Mouse (Mus musculus) embryonic facial prominence, embryonic 11.5 days (tissue): ENCODE data around the gene Kcna3. TPM values are rescaled to one million over a fixed set of nuclear protein-coding genes. Genes with fewer than 3 reads are reported as not detected.

Source experiments
- ATAC-seq: fragments of 200-750 bp; cut with Nextera tagmentation; replicated peaks from 2 replicates; pipeline ENCODE4 v1.8.0; 2017; ENCODE audit warnings: low read depth; ENCODE audit not compliant: insufficient number of reproducible peaks, low FRiP score, low TSS enrichment
- DNase-seq: peaks from one replicate; pipeline ENCODE4 v3.0.0-alpha.2; 2015; ENCODE audit warnings: low spot score
- H3K27ac ChIP-seq: fragments of 300-500 bp; sonication (generic); replicated peaks from 2 replicates; pipeline ENCODE4 v1.5.1; 2014; ENCODE audit warnings: mild to moderate bottlenecking, low read depth, low read length, control low read depth
- H3K27me3 ChIP-seq: fragments of 300-500 bp; sonication (generic); 2 replicates; pipeline ENCODE4 v1.6.1; 2014; ENCODE audit warnings: mild to moderate bottlenecking, low read length, moderate library complexity, mixed read lengths; ENCODE audit not compliant: control insufficient read depth, insufficient read depth
- H3K36me3 ChIP-seq: fragments of 300-500 bp; sonication (generic); replicated peaks from 2 replicates; pipeline ENCODE4 v1.6.1; 2014; ENCODE audit warnings: low read depth, mild to moderate bottlenecking, low read length, moderate library complexity, mixed read lengths; ENCODE audit not compliant: control insufficient read depth, insufficient read depth
- H3K4me1 ChIP-seq: fragments of 300-500 bp; sonication (generic); 2 replicates; pipeline ENCODE4 v1.6.1; 2014; ENCODE audit warnings: low read length, mixed read lengths; ENCODE audit not compliant: control insufficient read depth, insufficient read depth
- H3K4me2 ChIP-seq: fragments of 300-500 bp; sonication (generic); 2 replicates; pipeline ENCODE4 v1.6.1; 2014; ENCODE audit warnings: low read depth, mild to moderate bottlenecking, control low read depth, low read length, moderate library complexity
- H3K4me3 ChIP-seq: fragments of 300-500 bp; sonication (generic); 2 replicates; pipeline ENCODE4 v1.5.1; 2014; ENCODE audit warnings: low read depth, low read length, control low read depth
- H3K9ac ChIP-seq: fragments of 300-500 bp; sonication (generic); replicated peaks from 2 replicates; pipeline ENCODE4 v1.6.1; 2014; ENCODE audit warnings: mild to moderate bottlenecking, control low read depth, low read length
- H3K9me3 ChIP-seq: fragments of 300-500 bp; sonication (generic); replicated peaks from 2 replicates; pipeline ENCODE4 v1.6.1; 2016; ENCODE audit warnings: mild to moderate bottlenecking, low read length, inconsistent platforms, mixed read lengths; ENCODE audit not compliant: control insufficient read depth
- WGBS: fragments of 180-500 bp; shearing (Covaris S2); extraction: QIAGEN DNeasy Blood & Tissue Kit; methylation state at CpG from one replicate; pipeline ENCODE4 v1.1.7; 2014; 5-methylcytosine and 5-hydroxymethylcytosine counted together
- polyA plus RNA-seq: library from polyadenylated mRNA; unstranded; fragments of >200 nt; fragmentation: Nextera tagmentation; extraction: Ambion mirVana; gene quantifications from 2 replicates; pipeline ENCODE4 v1.2.1, GENCODE M21; 2014

Kcna3 gene
- polyA plus RNA-seq, 1 experiment from 2014 or later: 1.9 TPM

DNA sequence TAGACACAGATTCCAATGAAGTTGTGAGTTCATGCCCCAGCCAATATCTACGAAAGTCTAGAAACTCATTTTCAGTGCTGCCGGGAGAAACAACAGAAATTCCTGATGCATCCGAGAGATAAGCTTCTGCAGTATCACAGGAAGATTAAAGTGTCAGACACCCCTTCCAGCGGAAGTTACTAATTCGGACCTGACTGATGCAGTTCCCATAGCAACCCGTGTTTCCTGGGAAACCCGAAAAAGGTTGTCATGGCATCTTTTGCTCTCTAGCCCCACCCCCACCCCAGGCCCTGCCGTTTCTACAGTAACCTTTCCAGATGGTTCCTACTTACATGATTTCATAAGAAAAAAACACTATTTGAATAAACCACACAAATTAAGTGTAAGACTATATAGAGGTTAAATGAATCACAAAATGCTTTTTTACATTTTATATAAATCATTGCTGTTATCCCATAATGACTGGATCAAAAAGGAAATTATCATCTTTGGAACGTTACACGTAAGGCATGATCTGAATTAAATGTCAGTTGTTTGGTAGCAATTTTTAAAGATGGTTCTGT lies 2.8 kb downstream of the Kcna3 start:
- ATAC-seq (no peak), DNase-seq (peak; percentile 44)
- WGBS: 51% methylated on average over 10 of the region's 10 CpGs
- no peak overlapping the region for H3K9ac ChIP-seq
- H3K27ac ChIP-seq: no peak overlapping the region
- H3K4me1 ChIP-seq: no peaks in the 10 kb centered on the region
- H3K4me2 ChIP-seq: no peak overlapping the region
- no peaks in the 10 kb centered on the region for H3K36me3 ChIP-seq
- no peak overlapping the region for H3K4me3 ChIP-seq
- no peaks in the 10 kb centered on the region for H3K9me3 ChIP-seq
- H3K27me3 ChIP-seq: no peaks in the 10 kb centered on the region

- no peaks in the 10 kb centered on the region for H3K4me1 ChIP-seq
- no peak overlapping the region for H3K9ac ChIP-seq
Observed at GRCm38 (mm10) chr3:107039306-107039705, 3.3 kb downstream of the Kcna3 start.

DNA sequence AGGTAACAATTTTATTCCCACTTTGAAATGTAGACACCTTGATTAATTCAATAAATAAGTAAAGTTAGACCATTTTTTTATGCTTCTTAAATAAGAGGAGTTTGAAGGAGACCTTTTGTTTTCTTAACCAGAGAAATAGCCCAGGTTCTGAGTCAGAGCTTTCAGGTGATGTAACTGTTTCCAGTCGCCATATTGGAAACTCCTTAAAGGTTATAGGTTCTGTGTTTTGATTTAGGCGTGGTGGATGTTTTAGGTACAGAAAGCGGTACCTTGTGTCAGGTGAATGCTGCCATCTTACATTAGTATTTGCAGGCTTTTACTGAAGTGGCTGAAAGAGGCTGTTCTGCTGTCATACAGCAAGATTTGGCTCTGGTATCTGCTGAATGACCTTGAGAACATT lies 4.4 kb downstream of the Kcna3 start:
- H3K27me3 ChIP-seq: no peaks in the 10 kb centered on the region
- no peak overlapping the region for H3K4me3 ChIP-seq
- H3K9ac ChIP-seq: no peak overlapping the region
- no peaks in the 10 kb centered on the region for H3K9me3 ChIP-seq
- DNase-seq (no peak), ATAC-seq (no peak)
- no peaks in the 10 kb centered on the region for H3K36me3 ChIP-seq
- no peaks in the 10 kb centered on the region for H3K4me1 ChIP-seq
- 83% methylated on average over 3 of the region's 3 CpGs for WGBS
- H3K4me2 ChIP-seq: no peak overlapping the region
- no peak overlapping the region for H3K27ac ChIP-seq

More at GRCm38 (mm10) chr3:107039306-107039705, 3.3 kb downstream of the Kcna3 start:
- no peaks in the 10 kb centered on the region for H3K9me3 ChIP-seq
- ATAC-seq: no peak
- H3K27ac ChIP-seq: no peak overlapping the region
- DNase-seq: no peak
- H3K4me2 ChIP-seq: no peak overlapping the region
- no peaks in the 10 kb centered on the region for H3K27me3 ChIP-seq
- H3K4me3 ChIP-seq: no peak overlapping the region
- H3K36me3 ChIP-seq: no peaks in the 10 kb centered on the region

DNA sequence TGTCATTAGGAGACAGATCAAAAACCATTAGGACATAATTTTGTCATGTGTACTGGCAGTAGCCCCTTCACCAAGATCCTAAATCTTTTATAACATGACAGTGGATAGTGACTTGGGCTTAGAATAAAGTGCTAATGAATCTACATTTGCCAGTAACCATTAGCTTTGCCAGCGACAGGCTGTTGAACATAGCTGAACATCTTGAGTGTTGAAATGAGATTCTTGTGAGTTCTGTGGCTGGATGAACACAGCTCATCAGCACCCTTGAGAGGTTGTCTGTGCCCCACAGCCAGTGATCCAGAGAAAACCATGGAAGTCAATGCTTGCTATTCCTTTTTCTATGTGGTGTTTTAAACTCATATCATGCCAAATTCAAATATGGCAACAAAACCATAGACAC lies 5.7 kb downstream of the Kcna3 start:
- 83% methylated on average over 1 of the region's 1 CpGs for WGBS
- Histone ChIP-seq H3K36me3 (no peaks in the 10 kb centered on the region), H3K9me3 (no peaks in the 10 kb centered on the region), H3K4me3 (no peak overlapping the region), H3K27me3 (no peaks in the 10 kb centered on the region), H3K4me2 (no peak overlapping the region), H3K4me1 (no peaks in the 10 kb centered on the region), H3K9ac (no peak overlapping the region), H3K27ac (no peak overlapping the region)
- ATAC-seq: no peak
- no peak for DNase-seq

- H3K4me2 ChIP-seq: no peak overlapping the region
- no peaks in the 10 kb centered on the region for H3K36me3 ChIP-seq
- no peaks in the 10 kb centered on the region for H3K4me1 ChIP-seq
- ATAC-seq (no peak), DNase-seq (no peak)
- no peaks in the 10 kb centered on the region for H3K9me3 ChIP-seq
- H3K9ac ChIP-seq: no peak overlapping the region
- no peak overlapping the region for H3K4me3 ChIP-seq
- no peak overlapping the region for H3K27ac ChIP-seq
- no peaks in the 10 kb centered on the region for H3K27me3 ChIP-seq
- 89% methylated on average over 1 of the region's 1 CpGs for WGBS
Observed at GRCm38 (mm10) chr3:107061468-107061867, 25.5 kb downstream of the Kcna3 start.

DNA sequence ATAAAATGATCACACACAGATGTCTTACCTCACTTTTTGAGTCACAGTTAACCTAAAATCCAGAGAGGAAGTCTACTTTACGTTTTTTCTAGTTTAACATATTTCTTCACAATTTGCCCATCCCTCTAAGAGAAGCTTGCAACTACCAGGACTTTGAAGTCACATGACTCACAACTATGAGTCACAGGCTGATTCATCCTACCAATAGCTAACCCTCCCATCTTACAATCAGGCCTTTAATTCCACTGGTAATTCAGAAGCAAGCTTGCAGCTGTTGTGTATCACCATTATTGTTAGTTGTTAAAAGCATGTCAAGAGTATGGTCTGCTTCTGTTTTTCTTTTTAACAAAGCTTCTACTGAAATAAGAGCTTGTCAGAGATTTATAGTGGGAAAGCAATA lies 26.8 kb downstream of the Kcna3 start:
- DNase-seq: no peak
- no peak overlapping the region for H3K9ac ChIP-seq
- H3K36me3 ChIP-seq: no peaks in the 10 kb centered on the region
- H3K27me3 ChIP-seq: no peaks in the 10 kb centered on the region
- H3K4me3 ChIP-seq: no peak overlapping the region
- WGBS: 79% methylated on average over 1 of the region's 1 CpGs
- no peaks in the 10 kb centered on the region for H3K4me1 ChIP-seq
- H3K4me2 ChIP-seq: no peak overlapping the region
- no peak overlapping the region for H3K27ac ChIP-seq
- no peaks in the 10 kb centered on the region for H3K9me3 ChIP-seq
- ATAC-seq: no peak

GRCm38 (mm10) chr3:107065510-107066095 lies 29.6 kb downstream of the Kcna3 start:
- Histone ChIP-seq H3K4me2 (no peak overlapping the region), H3K9ac (no peak overlapping the region), H3K27me3 (no peaks in the 10 kb centered on the region), H3K4me1 (no peaks in the 10 kb centered on the region), H3K36me3 (no peaks in the 10 kb centered on the region), H3K9me3 (no peaks in the 10 kb centered on the region), H3K27ac (no peak overlapping the region), H3K4me3 (no peak overlapping the region)
- DNase-seq (no peak), ATAC-seq (no peak)
- WGBS: 80% methylated on average over 6 of the region's 6 CpGs

DNA sequence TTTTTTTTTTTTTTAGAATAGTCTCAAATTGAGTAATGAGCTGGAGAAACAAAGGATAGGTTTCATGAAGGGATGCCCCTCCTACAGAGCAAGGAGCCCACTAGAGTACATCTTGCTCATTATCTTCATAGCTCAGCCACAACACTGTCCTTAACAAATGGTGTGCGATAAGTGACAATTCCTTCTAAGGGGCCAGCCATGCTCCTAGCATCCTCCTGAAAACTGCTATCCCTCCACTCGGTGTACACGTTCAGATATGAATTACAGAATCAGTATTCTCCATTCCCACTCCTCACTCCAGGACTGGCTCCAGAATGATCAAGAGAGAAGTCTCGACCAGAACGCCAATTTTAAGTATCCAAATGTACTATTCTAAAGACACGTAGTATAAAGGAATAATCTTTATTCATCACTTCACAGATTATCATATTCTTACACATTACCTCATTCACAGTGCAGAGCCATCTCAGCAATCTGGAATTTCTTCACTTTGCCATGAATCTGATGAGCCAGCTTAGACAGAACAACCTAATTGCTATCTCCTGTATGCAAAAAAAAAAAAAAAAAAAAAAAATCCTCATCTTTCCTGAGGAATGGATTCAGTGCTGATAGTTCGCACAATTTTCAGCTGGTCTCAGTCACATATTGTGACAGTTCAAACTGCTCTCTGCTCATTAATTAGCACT lies 30.3 kb downstream of the Kcna3 start:
- Histone ChIP-seq H3K4me1 (no peaks in the 10 kb centered on the region), H3K27me3 (no peaks in the 10 kb centered on the region), H3K4me2 (no peak overlapping the region), H3K4me3 (no peak overlapping the region), H3K9me3 (no peaks in the 10 kb centered on the region), H3K9ac (no peak overlapping the region), H3K27ac (no peak overlapping the region), H3K36me3 (no peaks in the 10 kb centered on the region)
- ATAC-seq (no peak), DNase-seq (no peak)
- WGBS: 90% methylated on average over 7 of the region's 7 CpGs
